Mouse (Mus musculus) brain, embryonic 14.5 days (tissue): ENCODE measurements at regions not wholly inside any gene's neighbourhood (a gene's known extent, or its start where the extent isn't known, plus 50 kb on each side); places are given as distances from the start of the nearest gene placed in this dataset.

Experiments
- CTCF ChIP-seq: fragments of 200-500 bp; IDR thresholded peaks from 2 replicates; pipeline ENCODE4 v1.5.1; 2012; ENCODE audit warnings: inconsistent platforms, mild to moderate bottlenecking, moderate library complexity, borderline replicate concordance; ENCODE audit not compliant: insufficient read depth, insufficient read length; ENCODE audit errors: extremely low read depth
- POLR2A ChIP-seq: fragments of 200-500 bp; IDR thresholded peaks from 2 replicates; pipeline ENCODE4 v1.6.1; 2012; ENCODE audit warnings: mild to moderate bottlenecking, inconsistent platforms, borderline replicate concordance; ENCODE audit not compliant: poor library complexity, insufficient read depth, insufficient read length, severe bottlenecking; ENCODE audit errors: extremely low read depth

DNA sequence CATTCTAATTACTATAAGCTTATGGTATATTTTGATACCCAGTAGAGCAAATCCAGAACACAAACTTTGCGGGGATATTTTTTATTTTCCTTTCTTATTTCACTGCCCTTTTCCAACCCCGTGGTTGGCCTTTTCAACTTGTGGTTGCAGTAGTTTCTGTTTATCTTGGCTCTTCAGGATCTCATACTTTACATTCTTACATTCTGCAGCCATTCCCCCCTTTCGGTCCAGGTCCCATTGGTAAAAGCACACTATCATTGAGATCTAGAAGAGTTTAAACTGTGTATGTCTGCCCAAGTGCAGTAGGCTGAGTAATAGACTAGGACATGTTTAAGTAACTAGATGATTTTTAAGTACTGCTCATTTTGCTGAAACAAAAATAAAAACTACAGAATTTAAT is 279.1 kb downstream of the Sim1 start:
- TF ChIP-seq CTCF = no peak
- no peak for TF ChIP-seq POLR2A
